Mouse (Mus musculus): ENCODE results near the gene Tmem127.
A peak's percentile ranks its signal among the peaks of the same experiment; 100 is the strongest.
"Not testable (repeated sequence)": the region's sequence is repeated elsewhere in the genome, so short reads cannot be mapped to it uniquely, and the experiment has no call there.

Tmem127 gene

DNA sequence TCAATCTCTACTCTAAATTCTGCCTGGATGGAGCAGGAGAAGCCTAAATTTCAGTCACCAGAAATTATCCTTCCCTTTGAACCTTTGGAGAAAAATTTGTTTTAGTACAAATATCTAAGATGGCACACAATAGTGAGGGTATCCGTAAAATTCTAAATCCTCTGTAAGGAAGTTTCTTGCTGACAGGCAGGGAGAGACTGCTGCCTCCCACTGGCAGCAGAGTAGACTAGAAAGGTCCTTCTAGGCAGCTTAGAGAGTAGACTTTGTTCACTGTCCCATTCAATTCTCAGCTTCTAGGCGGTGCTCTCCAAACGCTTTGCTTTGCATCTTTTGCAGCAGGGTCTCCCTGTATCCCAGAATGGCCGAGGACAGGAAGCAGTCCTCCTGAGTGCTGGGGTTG lies 20.1 kb downstream of the Tmem127 start:
- DNase-seq (ENCODE audit: low spot score) = no peak

DNA sequence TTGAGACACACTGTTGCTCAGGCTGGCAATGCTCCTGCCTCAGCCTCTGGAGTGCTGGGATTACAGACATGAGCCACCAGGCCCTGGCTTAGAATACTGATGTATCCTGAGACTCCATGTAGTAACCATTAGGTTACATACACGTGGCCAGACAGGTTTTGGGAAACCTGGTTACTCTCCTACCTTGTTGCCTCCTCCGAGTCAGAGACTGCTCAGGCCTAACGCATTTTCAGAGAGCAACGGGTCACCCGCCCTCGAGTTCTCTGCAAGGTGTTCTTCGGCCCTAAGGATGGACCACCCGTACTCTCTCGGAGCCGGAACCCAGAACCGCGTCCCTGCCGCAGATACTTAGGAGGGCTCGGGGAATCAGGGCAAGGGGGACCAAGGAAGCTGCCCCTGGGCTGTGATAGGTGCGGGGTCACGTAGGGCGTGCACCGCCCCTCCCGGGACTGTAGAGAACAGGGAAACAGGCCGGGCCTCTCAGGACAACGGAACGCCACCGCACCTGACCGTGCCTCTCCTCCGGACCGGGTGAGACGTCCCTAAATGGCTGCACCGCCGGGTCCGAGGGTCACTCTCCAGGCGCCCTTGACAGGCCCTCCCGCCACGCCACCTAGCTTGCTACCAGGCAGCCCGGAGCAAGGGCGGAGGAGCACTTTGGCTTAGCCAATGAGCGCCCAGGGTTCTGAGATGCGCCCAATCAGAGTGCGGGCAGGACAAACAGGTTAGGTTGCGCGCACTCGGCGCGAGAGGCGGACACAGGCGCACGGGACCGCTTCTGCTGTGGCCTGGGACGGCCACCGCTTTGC lies 22.0 kb downstream of the Tmem127 start, which contains the start of gene Stard7:
Gene Stard7, plus strand, starts transcription at position 728 of the 809 bp plus-strand sequence.
- DNase-seq (ENCODE audit: low spot score) = peak; percentile 93

GRCm38 (mm10) chr2:127270300-127271041 lies 22.8 kb downstream of the Tmem127 start:
- DNase-seq (ENCODE audit: low spot score) = peak; percentile 77

DNA sequence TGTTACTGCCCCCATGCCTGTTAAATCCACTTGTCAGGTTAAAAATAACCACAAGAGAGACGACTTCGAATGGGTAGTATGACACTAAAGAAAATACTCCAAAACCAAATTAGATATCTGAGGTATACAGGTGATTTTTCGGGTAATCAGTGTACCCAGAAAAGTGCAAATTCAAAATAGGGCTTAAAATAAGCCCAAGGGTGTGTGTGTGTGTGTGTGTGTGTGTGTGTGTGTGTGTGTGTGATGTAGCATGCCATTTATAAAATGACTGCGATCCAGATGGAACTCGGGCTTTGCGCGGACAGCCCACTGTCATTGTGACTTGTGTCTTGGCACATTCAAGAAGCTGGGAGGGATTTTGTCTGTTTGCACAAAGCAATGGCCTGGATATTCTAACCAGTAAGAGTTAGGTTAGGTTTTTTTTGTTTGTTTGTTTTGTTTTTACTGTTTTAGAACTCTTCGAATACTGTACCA lies 23.4 kb downstream of the Tmem127 start:
- DNase-seq (ENCODE audit: low spot score) = peak; percentile 6

- DNase-seq (ENCODE audit: low spot score) = not testable (repeated sequence)
Observed at GRCm38 (mm10) chr2:127272049-127272448, 24.3 kb downstream of the Tmem127 start.

DNA sequence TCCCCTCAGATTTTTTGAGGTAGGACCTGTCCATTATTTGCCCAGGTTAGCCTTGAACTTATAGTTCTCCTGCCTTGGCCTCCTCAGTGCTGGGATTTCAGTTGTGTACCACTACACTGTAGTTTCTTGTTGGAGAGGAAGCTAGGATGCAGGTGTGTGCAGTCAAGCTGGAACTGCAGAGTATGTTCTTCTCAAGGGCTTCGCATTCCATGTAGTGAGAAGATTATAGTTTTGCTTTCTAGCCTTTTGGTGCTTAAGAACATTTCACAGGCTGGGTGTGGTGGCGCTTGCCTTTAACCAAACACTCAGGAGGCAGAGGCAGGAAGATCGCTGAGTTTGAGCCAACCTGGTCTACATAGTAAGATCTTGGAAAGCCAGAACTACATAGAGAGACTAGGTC lies 25.1 kb downstream of the Tmem127 start:
- no peak for DNase-seq (ENCODE audit: low spot score)

DNA sequence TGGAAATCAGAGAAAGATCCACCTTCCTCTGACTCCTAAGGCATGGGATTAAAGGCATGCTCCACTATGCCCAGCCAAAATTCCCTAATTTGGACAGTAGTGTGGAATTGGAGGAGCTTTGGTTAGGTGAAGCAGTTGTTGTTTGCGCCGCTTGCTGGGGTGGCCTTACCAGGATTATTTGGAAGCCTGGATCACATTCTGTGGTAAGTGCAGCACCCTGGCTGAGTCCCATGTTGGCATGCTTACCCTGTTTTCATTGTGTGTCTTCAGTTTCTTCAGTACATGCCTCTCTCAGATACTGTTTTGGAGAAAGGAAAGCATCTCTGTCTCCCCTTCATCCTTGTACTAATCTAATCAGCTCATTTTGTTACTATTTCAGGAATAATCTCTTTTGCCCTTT lies 26.9 kb downstream of the Tmem127 start:
- no peak for DNase-seq (ENCODE audit: low spot score)

DNA sequence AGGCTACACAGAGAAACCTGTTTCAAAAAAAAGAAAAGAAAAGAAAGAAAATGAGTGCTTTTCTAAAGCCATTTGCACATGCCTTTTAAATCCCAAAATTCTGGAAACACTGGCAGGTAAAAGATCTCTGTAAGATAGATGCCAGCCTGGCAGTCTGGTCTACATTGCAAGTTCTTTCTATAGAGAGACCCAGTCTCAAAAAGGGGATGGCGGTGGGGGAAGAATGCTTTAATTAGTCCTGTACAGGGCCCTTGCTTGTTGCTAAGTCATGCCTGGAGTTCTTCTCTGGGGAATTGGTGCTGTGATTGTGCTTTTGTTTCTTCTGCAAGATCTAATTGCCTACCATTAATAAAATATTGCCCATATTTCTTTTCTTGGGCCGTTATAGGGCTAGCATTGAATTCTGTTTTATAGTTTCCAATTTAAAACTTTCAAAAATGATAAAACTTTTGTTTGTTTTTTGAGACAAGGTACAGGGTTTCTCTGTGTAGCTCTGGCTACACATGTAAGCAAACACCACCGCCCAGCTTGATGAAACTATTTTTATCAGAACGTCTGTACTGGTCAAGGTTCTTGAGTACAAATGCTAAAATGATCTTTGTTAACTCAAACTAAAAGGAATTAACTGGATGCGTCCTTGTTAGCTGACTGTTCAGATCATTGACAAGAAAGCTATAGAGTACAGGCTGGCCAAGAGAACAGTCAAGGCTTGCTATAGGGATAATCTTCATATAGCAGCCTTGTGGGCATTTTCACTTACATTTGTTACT lies 28.0 kb downstream of the Tmem127 start:
- DNase-seq (ENCODE audit: low spot score) = no peak

DNA sequence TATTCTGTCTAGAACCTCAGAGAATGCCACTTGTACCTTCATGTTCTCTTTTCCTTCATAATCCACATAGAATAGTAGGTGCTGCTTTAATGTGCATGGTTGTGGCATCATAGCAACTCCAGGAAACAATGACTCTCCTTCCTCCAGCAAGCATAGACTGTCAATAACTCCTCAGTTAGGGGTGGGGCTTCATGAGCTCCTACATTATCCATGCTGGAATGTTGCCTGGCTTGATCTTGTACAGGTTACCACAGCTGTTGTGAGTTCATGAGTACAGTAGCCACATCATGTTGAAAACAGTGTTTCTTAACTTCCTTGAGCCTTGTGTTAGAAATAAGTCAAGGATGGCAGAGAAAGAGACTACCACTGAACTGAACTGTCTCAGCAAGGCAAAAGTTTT lies 30.5 kb downstream of the Tmem127 start:
- DNase-seq (ENCODE audit: low spot score) = no peak

GRCm38 (mm10) chr2:127292250-127292649 lies 44.5 kb downstream of the Tmem127 start:
- no peak for DNase-seq (ENCODE audit: low spot score)

- no peak for DNase-seq (ENCODE audit: low spot score)
Observed at GRCm38 (mm10) chr2:127297001-127297805, 49.5 kb downstream of the Tmem127 start.

- no peak for DNase-seq (ENCODE audit: low spot score)
Observed at GRCm38 (mm10) chr2:127298056-127298455, 50.3 kb downstream of the Tmem127 start.

- no peak for DNase-seq (ENCODE audit: low spot score)
Observed at GRCm38 (mm10) chr2:127300701-127301100, 53.0 kb downstream of the Tmem127 start.

DNA sequence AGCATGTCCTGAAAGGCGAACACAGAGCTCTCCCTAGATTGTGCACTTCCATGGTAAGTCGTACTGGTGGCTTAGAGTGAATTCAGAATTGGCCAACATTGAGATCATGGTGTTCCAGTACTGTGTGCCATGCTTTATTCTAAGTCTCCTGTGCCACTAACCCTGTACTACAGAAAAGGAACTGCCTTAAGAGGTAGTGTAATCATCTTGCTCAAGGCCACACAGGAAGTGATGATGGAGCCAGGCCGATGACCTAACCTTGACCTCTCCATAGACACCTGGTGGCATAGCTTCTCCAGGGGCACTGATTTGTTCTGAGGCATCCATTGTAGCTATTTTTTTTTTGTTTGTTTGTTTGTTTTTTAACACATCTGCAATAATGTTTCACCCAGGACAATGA lies 54.2 kb downstream of the Tmem127 start:
- DNase-seq (ENCODE audit: low spot score) = no peak

GRCm38 (mm10) chr2:127304192-127304591 lies 56.5 kb downstream of the Tmem127 start:
- not testable (repeated sequence) for DNase-seq (ENCODE audit: low spot score)

DNA sequence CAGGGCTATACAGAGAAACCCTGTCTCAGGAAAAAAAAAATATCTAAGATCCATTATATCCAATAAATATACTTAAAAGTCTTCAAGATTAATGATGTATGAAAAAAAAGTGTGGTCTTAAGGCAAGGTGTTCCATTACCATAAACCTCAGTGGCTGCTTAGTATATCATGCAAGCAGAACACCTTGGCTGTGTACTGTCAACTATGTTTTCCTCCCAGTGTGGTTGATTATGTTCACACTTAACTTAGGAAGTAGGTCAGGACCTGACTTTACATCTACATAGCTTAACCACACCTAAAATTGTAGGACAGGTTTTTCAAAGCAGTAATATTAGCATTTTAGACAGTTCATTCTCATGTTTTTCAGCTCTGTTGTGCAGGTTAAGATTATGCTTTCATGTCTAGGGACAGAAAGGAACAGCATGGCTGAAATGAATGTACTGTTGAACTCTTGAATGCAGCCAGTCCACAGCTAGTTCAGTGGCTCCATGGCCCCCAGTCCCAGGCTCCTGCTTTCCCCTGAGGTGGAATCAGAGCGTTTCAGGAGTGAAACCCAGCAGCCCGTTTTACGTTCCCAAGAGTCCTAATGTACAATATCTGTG lies 57.0 kb downstream of the Tmem127 start:
- no peak for DNase-seq (ENCODE audit: low spot score)

DNA sequence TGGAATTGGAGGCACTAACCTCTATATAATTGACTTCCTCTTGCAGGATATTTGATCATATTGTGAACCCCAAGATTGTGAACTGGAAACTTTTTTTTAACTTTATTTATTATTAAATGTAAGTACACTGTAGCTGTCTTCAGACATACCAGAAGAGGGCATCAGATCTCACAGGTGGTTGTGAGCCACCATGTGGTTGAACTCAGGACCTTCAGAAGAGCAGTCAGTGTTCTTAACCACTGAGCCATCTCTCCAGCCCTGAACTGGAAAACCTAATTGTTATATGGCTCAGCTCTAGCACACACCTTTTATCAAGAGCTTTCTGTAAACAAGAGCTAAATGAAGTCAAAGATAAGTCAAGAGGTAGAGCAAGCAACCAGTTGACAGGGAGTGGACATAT lies 58.4 kb downstream of the Tmem127 start:
- peak; percentile 45 for DNase-seq (ENCODE audit: low spot score)

DNA sequence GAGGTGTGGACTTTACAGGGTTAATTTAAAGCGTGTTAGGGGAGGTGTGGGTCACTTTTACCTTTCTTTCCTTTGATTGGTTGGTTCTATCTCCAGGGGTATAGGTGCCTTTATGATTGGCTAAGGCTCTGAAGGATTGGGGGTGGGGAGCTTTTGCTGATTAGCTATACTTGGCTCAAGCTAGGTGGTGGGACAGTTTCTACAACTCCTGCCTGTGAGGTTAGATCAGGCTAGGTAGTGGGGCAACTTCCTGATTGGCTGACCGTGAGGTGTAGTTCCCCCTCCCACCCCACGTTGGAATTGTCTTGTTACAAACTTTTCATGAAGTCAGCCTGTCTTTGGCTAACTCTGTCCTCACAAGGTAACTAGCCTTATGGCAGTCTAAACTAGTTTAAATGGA lies 59.5 kb downstream of the Tmem127 start:
- no peak for DNase-seq (ENCODE audit: low spot score)

DNA sequence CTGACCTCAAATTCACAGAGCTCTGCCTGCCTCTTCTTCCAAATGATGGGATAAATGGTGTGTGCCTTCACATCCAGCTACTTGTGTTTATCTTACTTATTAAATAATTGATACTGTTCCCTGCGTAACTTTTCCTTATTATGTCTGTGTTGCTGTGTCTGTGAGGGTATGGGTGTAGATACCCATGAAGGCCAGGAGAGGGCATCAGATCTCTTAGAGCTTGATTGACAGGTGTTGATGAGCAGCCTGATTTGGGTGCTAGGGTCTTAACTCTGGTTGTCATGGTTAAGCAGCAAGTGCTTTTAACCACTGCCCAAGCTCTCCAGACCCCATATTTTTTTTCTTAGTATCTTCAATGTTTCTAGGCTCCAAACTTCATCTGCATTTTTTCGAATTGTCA lies 61.0 kb downstream of the Tmem127 start:
- DNase-seq (ENCODE audit: low spot score) = peak; percentile 55

DNA sequence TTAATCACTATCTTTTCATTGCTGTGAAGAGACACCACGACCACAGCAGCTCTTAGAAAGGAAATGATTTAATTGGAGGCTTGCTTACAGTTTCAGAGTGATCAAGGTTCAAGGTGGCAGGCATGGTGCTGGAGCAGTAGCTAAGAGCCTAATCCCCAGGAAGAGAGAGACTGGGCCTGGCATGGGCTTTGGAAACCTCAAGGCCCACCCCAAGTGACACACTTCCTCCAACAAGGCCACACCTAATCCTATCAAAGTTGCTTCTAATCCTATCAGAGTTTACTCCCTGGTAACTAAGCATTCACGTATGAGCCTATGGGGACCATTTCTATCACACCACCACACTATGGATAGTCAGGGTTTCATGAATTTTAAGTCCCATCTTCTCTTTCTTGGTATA lies 62.5 kb downstream of the Tmem127 start:
- DNase-seq (ENCODE audit: low spot score) = no peak

- no peak for DNase-seq (ENCODE audit: low spot score)
Observed at GRCm38 (mm10) chr2:127310685-127311084, 63.0 kb downstream of the Tmem127 start.

All from T-cell, adult 2 months (primary cell).